Comparison of ENCODE assay signal across 19 mouse cellular contexts in the genomic region with DNA sequence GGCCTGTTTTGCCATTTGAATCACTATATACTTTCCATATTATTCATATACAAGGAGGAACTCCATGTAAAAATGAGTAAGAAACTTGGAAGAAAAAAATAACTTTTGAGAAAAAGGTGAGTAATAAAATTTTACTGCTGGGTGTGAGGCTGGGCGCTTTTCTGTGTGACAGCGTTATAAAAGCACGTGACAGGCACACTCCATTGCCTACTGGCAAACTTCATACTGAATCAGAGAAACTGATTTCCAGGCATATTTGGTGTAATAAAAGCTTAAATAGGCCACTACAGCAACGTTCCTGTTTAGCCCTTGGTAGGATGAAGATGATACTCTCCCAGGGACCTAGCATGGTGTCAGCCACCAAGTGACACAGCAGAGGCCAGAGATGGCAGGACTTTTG.
"Had no signal": no experiment of that assay in that cellular context is flagged by ENCODE, and none has a peak within 500 bp of the region (broad histone marks: within the 10 kb centered on the region; RNA-seq: fewer than 3 reads in every experiment).

No protein-coding gene starts in this region.

- H3K9ac ChIP-seq: lung, embryonic 14.5 days; midbrain, embryonic 12.5 days; neural tube, embryonic 13.5 days; neural tube, embryonic 15.5 days had no signal

- H3K4me1 ChIP-seq: midbrain, embryonic 10.5 days; midbrain, embryonic 12.5 days had no signal

- H3K4me2 ChIP-seq: lung, embryonic 14.5 days; midbrain, embryonic 12.5 days; neural tube, embryonic 13.5 days; neural tube, embryonic 15.5 days had no signal

- H3K36me3 ChIP-seq: midbrain, embryonic 10.5 days; midbrain, embryonic 12.5 days; neural tube, embryonic 13.5 days; neural tube, embryonic 15.5 days had no signal

- DNase-seq: lung, adult 18-20 months; lung, embryonic 14.5 days; lung, postnatal 10 days; lung, postnatal 4 days; midbrain, embryonic 14.5 days; retina, postnatal 1 day; right cerebral cortex, adult 18-20 months; right cerebral cortex, postnatal 25 days; right cerebral cortex, postnatal 4 days; spleen, adult 18-20 months; thymus, adult 18-20 months; thymus, postnatal 14 days; thymus, postnatal 36 days had no signal

- H3K4me3 ChIP-seq: midbrain, embryonic 10.5 days; midbrain, embryonic 12.5 days; myocyte; neural tube, embryonic 13.5 days; neural tube, embryonic 15.5 days had no signal

- H3K27ac ChIP-seq: midbrain, embryonic 10.5 days; midbrain, embryonic 12.5 days; neural tube, embryonic 13.5 days; neural tube, embryonic 15.5 days had no signal

- H3K27me3 ChIP-seq: midbrain, embryonic 12.5 days; neural tube, embryonic 13.5 days; neural tube, embryonic 15.5 days had no signal

- H3K9me3 ChIP-seq: midbrain, embryonic 10.5 days; midbrain, embryonic 12.5 days; neural tube, embryonic 13.5 days; neural tube, embryonic 15.5 days had no signal

- ATAC-seq: midbrain, embryonic 16.5 days had no signal
